In genomic region chr3:79071561-79071960, GRCm38 (mm10) we compare ENCODE assay signal across 8 mouse cellular contexts.
A peak's percentile ranks its signal among the peaks of the same experiment; 100 is the strongest.
DNase-seq lines count a peak whose midpoint lies in the region; ATAC-seq lines count a peak whose summit lies in the region.

No protein-coding gene starts in this region.

- DNase-seq in neural tube, embryonic 11.5 days (ENCODE audit: low spot score) = peak; percentile 13
- no peak for DNase-seq in neural tube, embryonic 10.5 days (ENCODE audit: extremely low spot score, low spot score)
- peak; percentile 22 for DNase-seq in embryonic facial prominence, embryonic 10.5 days (ENCODE audit: low spot score)
- peak; percentile 32 to 50 for DNase-seq in heart, postnatal 36 days
- no peak for DNase-seq in c-Kit-positive CD71-positive TER-119-positive erythroid progenitor cells, embryonic 14.5 days (ENCODE audit: low spot score)
- no peak for DNase-seq in frontal cortex, postnatal 14 days (ENCODE audit: low spot score in 2 of 2)
- DNase-seq in frontal cortex, postnatal 10 days (ENCODE audit: low spot score in 2 of 2) = no peak

- 72% methylated on average over 5 of the region's 7 CpGs for WGBS in neural tube, embryonic 11.5 days
- 53% methylated on average over 7 of the region's 7 CpGs for WGBS in embryonic facial prominence, embryonic 10.5 days

- intact Hi-C loops in heart, postnatal 36 days (cut with DNase I) = loop anchor here (5.0 kb wide), 1 partner anchor 109 kb away; no protein-coding TSS in a partner anchor

- no peaks in the 10 kb centered on the region for H3K4me1 ChIP-seq in neural tube, embryonic 11.5 days (ENCODE audit: control insufficient read depth, insufficient read depth, low read length)
- H3K4me1 ChIP-seq in embryonic facial prominence, embryonic 10.5 days = peaks cover 3% of the 10 kb centered on the region; the same call in 1 of the 2 replicates

- H3K36me3 ChIP-seq in neural tube, embryonic 11.5 days (ENCODE audit: control insufficient read depth, insufficient read depth, low read length) = peaks cover 7% of the 10 kb centered on the region
- H3K36me3 ChIP-seq in embryonic facial prominence, embryonic 10.5 days (replicated peaks) = peaks cover 42% of the 10 kb centered on the region

- no peak for ATAC-seq in neural tube, embryonic 11.5 days (ENCODE audit: insufficient read depth, low FRiP score, low TSS enrichment)
- ATAC-seq in megakaryocyte, adult 5-6 weeks (ENCODE audit: poor library complexity, severe bottlenecking) = peak; percentile 55; the same call in 1 of the 2 replicates

- H3K27me3 ChIP-seq in neural tube, embryonic 11.5 days (ENCODE audit: control insufficient read depth, insufficient read depth, low read length) = no peaks in the 10 kb centered on the region
- H3K27me3 ChIP-seq in embryonic facial prominence, embryonic 10.5 days (replicated peaks; ENCODE audit: low read depth, poor library complexity, severe bottlenecking) = no peaks in the 10 kb centered on the region

- H3K4me3 ChIP-seq in neural tube, embryonic 11.5 days (ENCODE audit: low read depth, low read length) = no peak overlapping the region
- H3K4me3 ChIP-seq in embryonic facial prominence, embryonic 10.5 days = no peak overlapping the region

- H3K9me3 ChIP-seq in neural tube, embryonic 11.5 days (ENCODE audit: control insufficient read depth, low read length) = no peaks in the 10 kb centered on the region
- H3K9me3 ChIP-seq in embryonic facial prominence, embryonic 10.5 days = no peaks in the 10 kb centered on the region

- no peak overlapping the region for H3K9ac ChIP-seq in neural tube, embryonic 11.5 days (ENCODE audit: low read length)

- H3K4me2 ChIP-seq in neural tube, embryonic 11.5 days (ENCODE audit: low read depth) = no peak overlapping the region

- H3K27ac ChIP-seq in neural tube, embryonic 11.5 days (ENCODE audit: low read depth, low read length) = no peak overlapping the region
- no peak overlapping the region for H3K27ac ChIP-seq in embryonic facial prominence, embryonic 10.5 days (replicated peaks)

Comparison
In these comparisons a context has a peak if more than half of its experiments do, and no peak if none do; other contexts are left out.
1. DNase-seq: peak in neural tube, embryonic 11.5 days (single experiment), embryonic facial prominence, embryonic 10.5 days (single experiment) and heart, postnatal 36 days (2 of 2); none in neural tube, embryonic 10.5 days (single experiment), c-Kit-positive CD71-positive TER-119-positive erythroid progenitor cells, embryonic 14.5 days (single experiment), frontal cortex, postnatal 14 days (0 of 2) and frontal cortex, postnatal 10 days (0 of 2).